Mouse (Mus musculus): ENCODE results near the gene Tmigd3. TPM values are rescaled to one million over a fixed set of nuclear protein-coding genes. Genes with fewer than 3 reads are reported as not detected.

The Tmigd3 gene
- total and polyA plus RNA-seq, 2 experiments from 2014 or later = not detected

DNA sequence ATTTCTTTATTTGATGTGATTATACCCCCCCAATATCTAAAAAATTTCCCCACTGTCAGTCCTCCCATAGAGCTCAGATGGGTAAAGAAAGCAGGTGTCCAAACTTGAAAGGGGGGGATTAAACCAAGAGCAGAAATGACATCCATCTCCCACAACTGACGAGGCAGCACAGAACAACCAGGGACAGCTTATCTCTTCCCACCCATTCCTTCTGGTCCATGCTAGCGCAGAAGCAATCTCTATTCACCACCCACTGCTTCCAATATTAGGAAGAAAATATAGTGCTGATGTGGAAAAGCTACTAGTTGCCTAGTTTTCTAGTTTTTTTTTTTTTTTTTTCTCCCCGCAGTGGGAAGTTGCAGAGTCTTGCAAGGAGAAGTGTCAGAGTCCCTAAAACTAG, 34.8 kb upstream of the Tmigd3 start:
- TF ChIP-seq CTCF (IDR thresholded peaks at IDR 0.05; ENCODE audit: low read depth) = no peak
- DNase-seq = no peak
- WGBS = 85% methylated on average over 3 of the region's 3 CpGs

DNA sequence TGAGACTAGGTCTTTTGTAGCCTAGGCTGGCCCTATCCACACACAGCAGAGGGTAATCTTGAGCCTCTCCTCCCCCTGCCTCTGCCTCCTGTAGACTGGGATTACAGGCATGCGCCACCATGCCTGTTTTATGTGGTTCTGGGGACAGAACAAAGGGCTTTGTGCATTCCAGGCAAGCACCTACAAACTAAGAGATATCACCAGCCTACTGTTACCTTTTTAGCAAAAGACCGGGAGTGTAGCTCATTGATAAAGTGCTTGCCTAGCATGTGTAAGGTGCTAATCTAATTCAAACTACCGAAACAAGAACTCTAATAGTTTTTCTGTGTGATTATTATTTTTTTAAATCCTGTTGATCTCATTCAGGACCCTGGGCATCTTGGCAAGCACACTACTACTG, 33.8 kb upstream of the Tmigd3 start:
- ATAC-seq (no peak), DNase-seq (no peak)
- 81% methylated on average over 3 of the region's 3 CpGs for WGBS
- no peak overlapping the region for H3K4me3 ChIP-seq (ENCODE audit: low read depth, low read length)
- H3K4me2 ChIP-seq (ENCODE audit: low read depth) = no peak overlapping the region
- TF ChIP-seq CTCF (IDR thresholded peaks at IDR 0.05; ENCODE audit: low read depth) = no peak
- no peaks in the 10 kb centered on the region for H3K9me3 ChIP-seq (ENCODE audit: low read length)
- H3K4me1 ChIP-seq (ENCODE audit: insufficient read depth) = no peaks in the 10 kb centered on the region
- no peaks in the 10 kb centered on the region for H3K36me3 ChIP-seq (ENCODE audit: insufficient read depth)
- H3K27me3 ChIP-seq (ENCODE audit: insufficient read depth, low read length) = no peaks in the 10 kb centered on the region
- H3K27ac ChIP-seq (ENCODE audit: low read depth, low read length) = no peak overlapping the region
- no peak overlapping the region for H3K9ac ChIP-seq

More for the DNA sequence above, 34.8 kb upstream of the Tmigd3 start:
- Histone ChIP-seq H3K27ac (ENCODE audit: low read depth, low read length) (no peak overlapping the region), H3K4me1 (ENCODE audit: insufficient read depth) (no peaks in the 10 kb centered on the region), H3K4me3 (ENCODE audit: low read depth, low read length) (no peak overlapping the region), H3K9me3 (ENCODE audit: low read length) (no peaks in the 10 kb centered on the region), H3K9ac (no peak overlapping the region), H3K36me3 (ENCODE audit: insufficient read depth) (no peaks in the 10 kb centered on the region), H3K27me3 (ENCODE audit: insufficient read depth, low read length) (no peaks in the 10 kb centered on the region), H3K4me2 (ENCODE audit: low read depth) (no peak overlapping the region)
- no peak for ATAC-seq

- no peak overlapping the region for H3K4me2 ChIP-seq (ENCODE audit: low read depth)
- H3K4me3 ChIP-seq (ENCODE audit: low read depth, low read length) = no peak overlapping the region
- DNase-seq (no peak), ATAC-seq (no peak)
- H3K4me1 ChIP-seq (ENCODE audit: insufficient read depth) = no peaks in the 10 kb centered on the region
- WGBS = 90% methylated on average over 3 of the region's 3 CpGs
- no peak for TF ChIP-seq CTCF (IDR thresholded peaks at IDR 0.05; ENCODE audit: low read depth)
- H3K9ac ChIP-seq = no peak overlapping the region
- no peaks in the 10 kb centered on the region for H3K36me3 ChIP-seq (ENCODE audit: insufficient read depth)
- no peaks in the 10 kb centered on the region for H3K9me3 ChIP-seq (ENCODE audit: low read length)
- H3K27me3 ChIP-seq (ENCODE audit: insufficient read depth, low read length) = no peaks in the 10 kb centered on the region
- no peak overlapping the region for H3K27ac ChIP-seq (ENCODE audit: low read depth, low read length)
Measured at GRCm38 (mm10) chr3:105838655-105839054, 32.0 kb upstream of the Tmigd3 start.

DNA sequence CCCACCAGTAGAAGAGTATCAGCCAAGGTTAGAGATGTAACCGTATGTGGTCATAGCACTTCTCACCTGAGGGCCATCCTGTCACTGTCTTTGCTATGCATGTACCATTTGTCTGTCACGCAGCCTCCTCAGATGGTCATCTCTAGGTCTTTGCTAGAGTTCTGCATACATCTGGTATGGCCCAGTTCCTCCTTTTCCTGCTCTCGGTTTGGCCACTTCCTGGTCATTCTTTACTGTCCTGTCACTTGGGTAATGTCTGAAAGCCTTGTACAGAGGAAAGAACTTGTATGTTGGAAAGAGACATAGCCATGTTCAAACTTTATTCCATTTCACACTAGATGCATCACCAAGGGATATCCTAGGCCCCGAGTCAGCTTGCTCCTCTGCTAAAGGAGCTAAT, 30.9 kb upstream of the Tmigd3 start:
- ATAC-seq (no peak), DNase-seq (no peak)
- H3K27me3 ChIP-seq (ENCODE audit: insufficient read depth, low read length) = no peaks in the 10 kb centered on the region
- H3K27ac ChIP-seq (ENCODE audit: low read depth, low read length) = no peak overlapping the region
- no peak overlapping the region for H3K9ac ChIP-seq
- H3K36me3 ChIP-seq (ENCODE audit: insufficient read depth) = no peaks in the 10 kb centered on the region
- WGBS = 90% methylated on average over 4 of the region's 4 CpGs
- H3K4me2 ChIP-seq (ENCODE audit: low read depth) = no peak overlapping the region
- no peaks in the 10 kb centered on the region for H3K9me3 ChIP-seq (ENCODE audit: low read length)
- no peak for TF ChIP-seq CTCF (IDR thresholded peaks at IDR 0.05; ENCODE audit: low read depth)
- no peak overlapping the region for H3K4me3 ChIP-seq (ENCODE audit: low read depth, low read length)
- no peaks in the 10 kb centered on the region for H3K4me1 ChIP-seq (ENCODE audit: insufficient read depth)

- ATAC-seq (no peak), DNase-seq (no peak)
- TF ChIP-seq CTCF (IDR thresholded peaks at IDR 0.05; ENCODE audit: low read depth) = no peak
- Histone ChIP-seq H3K4me3 (ENCODE audit: low read depth, low read length) (no peak overlapping the region), H3K36me3 (ENCODE audit: insufficient read depth) (no peaks in the 10 kb centered on the region), H3K27me3 (ENCODE audit: insufficient read depth, low read length) (no peaks in the 10 kb centered on the region), H3K4me2 (ENCODE audit: low read depth) (no peak overlapping the region), H3K27ac (ENCODE audit: low read depth, low read length) (no peak overlapping the region), H3K4me1 (ENCODE audit: insufficient read depth) (no peaks in the 10 kb centered on the region), H3K9me3 (ENCODE audit: low read length) (no peaks in the 10 kb centered on the region), H3K9ac (no peak overlapping the region)
- 75% methylated on average over 7 of the region's 7 CpGs for WGBS
Measured at GRCm38 (mm10) chr3:105846294-105847069, 24.2 kb upstream of the Tmigd3 start.

DNA sequence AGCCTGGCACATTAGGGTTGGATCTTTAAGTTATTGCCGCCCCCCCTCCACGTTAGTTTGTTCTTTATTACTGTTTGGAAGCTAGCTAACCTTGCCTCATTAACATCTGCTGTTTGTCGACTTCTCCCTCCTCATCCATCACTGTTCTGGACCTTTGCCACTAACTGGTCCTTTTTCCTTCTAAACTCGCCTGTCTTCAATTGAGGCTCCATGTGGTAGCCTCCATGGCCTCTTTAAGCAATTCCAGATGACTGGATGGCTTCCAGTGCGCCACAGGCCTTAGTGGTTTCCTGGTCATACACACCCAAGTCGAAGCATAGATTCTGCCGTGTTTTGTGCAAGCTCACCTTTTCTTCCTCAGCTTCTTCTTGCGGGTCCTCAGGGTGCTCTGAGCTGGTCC, 16.9 kb upstream of the Tmigd3 start:
- ATAC-seq (no peak), DNase-seq (no peak)
- Histone ChIP-seq H3K4me1 (ENCODE audit: insufficient read depth) (no peaks in the 10 kb centered on the region), H3K4me2 (ENCODE audit: low read depth) (no peak overlapping the region), H3K27me3 (ENCODE audit: insufficient read depth, low read length) (no peaks in the 10 kb centered on the region), H3K36me3 (ENCODE audit: insufficient read depth) (no peaks in the 10 kb centered on the region), H3K9me3 (ENCODE audit: low read length) (no peaks in the 10 kb centered on the region), H3K4me3 (ENCODE audit: low read depth, low read length) (no peak overlapping the region), H3K27ac (ENCODE audit: low read depth, low read length) (no peak overlapping the region), H3K9ac (no peak overlapping the region)
- WGBS = 69% methylated on average over 8 of the region's 8 CpGs
- no peak for TF ChIP-seq CTCF (IDR thresholded peaks at IDR 0.05; ENCODE audit: low read depth)

- Histone ChIP-seq H3K36me3 (ENCODE audit: insufficient read depth) (no peaks in the 10 kb centered on the region), H3K4me2 (ENCODE audit: low read depth) (no peak overlapping the region), H3K9ac (no peak overlapping the region), H3K4me3 (ENCODE audit: low read depth, low read length) (no peak overlapping the region), H3K27me3 (ENCODE audit: insufficient read depth, low read length) (no peaks in the 10 kb centered on the region), H3K9me3 (ENCODE audit: low read length) (no peaks in the 10 kb centered on the region), H3K4me1 (ENCODE audit: insufficient read depth) (no peaks in the 10 kb centered on the region), H3K27ac (ENCODE audit: low read depth, low read length) (no peak overlapping the region)
- DNase-seq = no peak
- 39% methylated on average over 4 of the region's 4 CpGs for WGBS
- ATAC-seq = peak; percentile 25; the same call in 1 of the 2 replicates
- TF ChIP-seq CTCF (IDR thresholded peaks at IDR 0.05; ENCODE audit: low read depth) = no peak
Measured at GRCm38 (mm10) chr3:105854786-105855185, 15.9 kb upstream of the Tmigd3 start.
